Mouse (Mus musculus) liver, postnatal 0 days (tissue): ENCODE measurements around the gene Cacna1a.

Source experiments
- CTCF ChIP-seq: sonication (generic); IDR thresholded peaks from 2 replicates; pipeline ENCODE4 v1.5.1; 2016; ENCODE audit warnings: antibody characterized with exemption, low read depth
- EP300 ChIP-seq: IDR thresholded peaks from 2 replicates; pipeline ENCODE4 v1.6.1; 2016; ENCODE audit warnings: antibody characterized with exemption, low read depth, mild to moderate bottlenecking

DNA sequence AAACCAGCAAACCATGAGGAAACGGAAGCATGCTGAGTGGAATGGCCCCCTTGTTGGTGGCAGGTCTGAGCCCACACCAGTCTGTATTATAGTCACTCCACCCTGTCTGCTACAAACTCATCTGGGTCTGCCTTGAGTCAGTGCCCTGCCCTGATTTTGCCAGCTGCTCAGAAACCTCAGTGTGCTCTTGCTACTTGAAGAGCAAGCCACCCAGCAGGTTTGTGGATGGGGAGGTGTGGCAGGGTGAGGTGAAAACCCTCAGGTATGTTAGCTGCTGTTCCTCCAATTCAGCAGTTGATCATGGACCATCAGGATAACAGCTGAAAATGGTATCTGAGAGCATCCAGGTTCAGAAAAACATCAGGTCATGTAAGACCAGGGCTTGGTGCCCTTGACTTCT lies 279.8 kb downstream of the Cacna1a start:
- TF ChIP-seq CTCF = no peak
- TF ChIP-seq EP300 = no peak
